Mouse (Mus musculus): ENCODE data around the gene Sorcs1. TPM values are rescaled to one million over a fixed set of nuclear protein-coding genes. Genes with fewer than 3 reads are reported as not detected.

The Sorcs1 gene
- total and polyA plus RNA-seq, 2 experiments from 2014 or later: 0.51 to 1.1 TPM

DNA sequence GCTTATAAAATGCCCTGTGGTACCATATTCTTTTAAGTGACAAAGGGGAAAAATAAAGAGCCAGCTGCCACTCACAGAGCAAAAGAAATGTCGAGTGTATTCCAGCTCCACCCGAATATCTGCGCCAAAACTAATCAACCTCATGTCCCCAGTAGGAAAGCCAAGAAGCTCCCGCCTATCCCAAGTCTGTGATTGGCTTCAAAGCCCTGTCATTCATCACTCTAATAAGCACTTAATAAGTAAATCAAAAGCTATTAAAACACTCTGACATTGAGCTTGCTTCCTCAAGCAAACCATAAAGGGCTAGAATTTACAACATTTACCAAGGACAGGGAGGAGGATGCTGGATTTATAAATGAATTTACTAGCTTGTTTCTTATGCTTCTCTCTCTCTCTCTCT is 237.3 kb downstream of the Sorcs1 start:
- Histone ChIP-seq H3K9me3 (replicated peaks; ENCODE audit: control insufficient read depth, low read length) (no peaks in the 10 kb centered on the region), H3K36me3 (replicated peaks; ENCODE audit: control insufficient read depth, insufficient read depth, low read length) (no peaks in the 10 kb centered on the region), H3K27ac (ENCODE audit: low read depth) (no peak overlapping the region), H3K4me2 (ENCODE audit: low read depth, low read length) (no peak overlapping the region), H3K4me3 (ENCODE audit: low read depth, low read length) (no peak overlapping the region), H3K9ac (replicated peaks; ENCODE audit: low read depth, low read length) (no peak overlapping the region), H3K27me3 (ENCODE audit: control insufficient read depth, insufficient read depth, low read length) (no peaks in the 10 kb centered on the region), H3K4me1 (ENCODE audit: control insufficient read depth, insufficient read depth) (no peaks in the 10 kb centered on the region)
- WGBS: 31% methylated on average over 4 of the region's 4 CpGs
- no peak for DNase-seq (ENCODE audit: low spot score)
- TF ChIP-seq EP300 (IDR thresholded peaks at IDR 0.05; ENCODE audit: low read depth) (no peak), CTCF (IDR thresholded peaks at IDR 0.05; ENCODE audit: low read depth) (no peak)
- no peak for ATAC-seq (ENCODE audit: insufficient read depth, low read depth)

GRCm38 (mm10) chr19:50440246-50440910 is 238.1 kb downstream of the Sorcs1 start:
- no peak overlapping the region for H3K9ac ChIP-seq (replicated peaks; ENCODE audit: low read depth, low read length)
- no peaks in the 10 kb centered on the region for H3K4me1 ChIP-seq (ENCODE audit: control insufficient read depth, insufficient read depth)
- H3K4me3 ChIP-seq (ENCODE audit: low read depth, low read length): no peak overlapping the region
- no peak for ATAC-seq (ENCODE audit: insufficient read depth, low read depth)
- no peaks in the 10 kb centered on the region for H3K27me3 ChIP-seq (ENCODE audit: control insufficient read depth, insufficient read depth, low read length)
- 7% methylated on average over 11 of the region's 11 CpGs for WGBS
- H3K27ac ChIP-seq (ENCODE audit: low read depth): no peak overlapping the region
- no peaks in the 10 kb centered on the region for H3K9me3 ChIP-seq (replicated peaks; ENCODE audit: control insufficient read depth, low read length)
- no peak for TF ChIP-seq EP300 (IDR thresholded peaks at IDR 0.05; ENCODE audit: low read depth)
- TF ChIP-seq CTCF (IDR thresholded peaks at IDR 0.05; ENCODE audit: low read depth): no peak
- DNase-seq (ENCODE audit: low spot score): no peak
- H3K36me3 ChIP-seq (replicated peaks; ENCODE audit: control insufficient read depth, insufficient read depth, low read length): no peaks in the 10 kb centered on the region
- peak overlapping the region; percentile 9 for H3K4me2 ChIP-seq (ENCODE audit: low read depth, low read length)

DNA sequence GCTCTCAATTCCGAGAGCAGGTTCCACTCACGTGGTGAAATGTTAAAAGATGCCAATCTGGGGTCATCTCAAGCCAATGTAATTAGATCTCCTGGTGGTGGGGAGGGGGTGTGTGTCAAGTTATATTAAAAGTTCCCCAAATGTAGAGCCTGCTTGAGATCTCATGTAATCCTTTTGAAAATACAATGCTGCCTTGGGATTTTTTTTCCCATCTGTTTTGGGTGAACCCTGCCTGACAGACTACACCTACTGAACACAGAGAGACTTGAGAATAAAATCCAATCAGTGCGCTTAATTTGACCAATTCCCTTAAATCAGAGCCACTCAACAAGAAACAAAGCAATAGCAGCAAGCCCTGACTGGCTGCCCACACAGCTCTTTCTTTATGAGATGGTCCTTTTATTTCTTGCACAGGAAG is 239.0 kb downstream of the Sorcs1 start:
- ATAC-seq (ENCODE audit: insufficient read depth, low read depth) (no peak), DNase-seq (ENCODE audit: low spot score) (no peak)
- WGBS: 35% methylated on average over 3 of the region's 3 CpGs
- TF ChIP-seq CTCF (IDR thresholded peaks at IDR 0.05; ENCODE audit: low read depth) (no peak), EP300 (IDR thresholded peaks at IDR 0.05; ENCODE audit: low read depth) (no peak)
- Histone ChIP-seq H3K27me3 (ENCODE audit: control insufficient read depth, insufficient read depth, low read length) (no peaks in the 10 kb centered on the region), H3K36me3 (replicated peaks; ENCODE audit: control insufficient read depth, insufficient read depth, low read length) (no peaks in the 10 kb centered on the region), H3K27ac (ENCODE audit: low read depth) (no peak overlapping the region), H3K9me3 (replicated peaks; ENCODE audit: control insufficient read depth, low read length) (no peaks in the 10 kb centered on the region), H3K4me3 (ENCODE audit: low read depth, low read length) (no peak overlapping the region), H3K4me1 (ENCODE audit: control insufficient read depth, insufficient read depth) (no peaks in the 10 kb centered on the region), H3K9ac (replicated peaks; ENCODE audit: low read depth, low read length) (no peak overlapping the region), H3K4me2 (ENCODE audit: low read depth, low read length) (no peak overlapping the region)

DNA sequence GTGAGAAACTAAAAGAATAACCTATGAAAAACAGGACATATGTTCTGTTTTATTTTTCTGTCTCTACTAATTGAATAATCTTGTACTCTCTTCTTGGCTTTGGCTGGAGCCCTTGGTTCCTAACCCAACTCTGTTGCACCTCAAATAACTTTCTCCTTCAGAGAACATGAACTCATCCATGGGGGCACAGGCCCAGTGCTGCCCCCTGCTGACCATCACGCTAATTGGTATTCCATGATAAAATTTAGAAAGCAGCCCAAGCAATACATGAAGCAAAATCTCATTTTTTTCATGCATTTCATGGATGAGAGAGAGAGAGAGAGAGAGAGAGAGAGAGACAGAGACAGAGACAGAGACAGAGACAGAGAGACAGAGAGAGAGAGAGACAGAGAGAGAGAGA is 255.5 kb downstream of the Sorcs1 start:
- DNase-seq (ENCODE audit: low spot score): no peak
- WGBS: 50% methylated on average over 1 of the region's 1 CpGs
- TF ChIP-seq CTCF (IDR thresholded peaks at IDR 0.05; ENCODE audit: low read depth) (peak; percentile 43), EP300 (IDR thresholded peaks at IDR 0.05; ENCODE audit: low read depth) (no peak)
- no peak overlapping the region for H3K27ac ChIP-seq (ENCODE audit: low read depth)
- ATAC-seq (ENCODE audit: insufficient read depth, low read depth): no peak
- no peak overlapping the region for H3K9ac ChIP-seq (replicated peaks; ENCODE audit: low read depth, low read length)
- no peak overlapping the region for H3K4me2 ChIP-seq (ENCODE audit: low read depth, low read length)
- no peak overlapping the region for H3K4me3 ChIP-seq (ENCODE audit: low read depth, low read length)
- no peaks in the 10 kb centered on the region for H3K4me1 ChIP-seq (ENCODE audit: control insufficient read depth, insufficient read depth)
- no peaks in the 10 kb centered on the region for H3K9me3 ChIP-seq (replicated peaks; ENCODE audit: control insufficient read depth, low read length)
- H3K36me3 ChIP-seq (replicated peaks; ENCODE audit: control insufficient read depth, insufficient read depth, low read length): no peaks in the 10 kb centered on the region
- no peaks in the 10 kb centered on the region for H3K27me3 ChIP-seq (ENCODE audit: control insufficient read depth, insufficient read depth, low read length)

GRCm38 (mm10) chr19:50418962-50419720 is 259.3 kb downstream of the Sorcs1 start:
- no peaks in the 10 kb centered on the region for H3K4me1 ChIP-seq (ENCODE audit: control insufficient read depth, insufficient read depth)
- no peak for TF ChIP-seq EP300 (IDR thresholded peaks at IDR 0.05; ENCODE audit: low read depth)
- TF ChIP-seq CTCF (IDR thresholded peaks at IDR 0.05; ENCODE audit: low read depth): no peak
- ATAC-seq (ENCODE audit: insufficient read depth, low read depth) (no peak), DNase-seq (ENCODE audit: low spot score) (no peak)
- no peak overlapping the region for H3K27ac ChIP-seq (ENCODE audit: low read depth)
- H3K9ac ChIP-seq (replicated peaks; ENCODE audit: low read depth, low read length): no peak overlapping the region
- H3K36me3 ChIP-seq (replicated peaks; ENCODE audit: control insufficient read depth, insufficient read depth, low read length): no peaks in the 10 kb centered on the region
- no peak overlapping the region for H3K4me3 ChIP-seq (ENCODE audit: low read depth, low read length)
- no peaks in the 10 kb centered on the region for H3K9me3 ChIP-seq (replicated peaks; ENCODE audit: control insufficient read depth, low read length)
- no peaks in the 10 kb centered on the region for H3K27me3 ChIP-seq (ENCODE audit: control insufficient read depth, insufficient read depth, low read length)
- H3K4me2 ChIP-seq (ENCODE audit: low read depth, low read length): no peak overlapping the region
- WGBS: 40% methylated on average over 14 of the region's 14 CpGs
